Mouse (Mus musculus) liver, embryonic 14.5 days (tissue): ENCODE data around the gene Psors1c2. TPM values are rescaled to one million over a fixed set of nuclear protein-coding genes. Genes with fewer than 3 reads are reported as not detected.

Source experiments
- ATAC-seq: fragments of 200-750 bp; cut with Nextera tagmentation; 2 replicates; pipeline ENCODE4 v1.8.0; 2017; ENCODE audit warnings: moderate number of reproducible peaks, mild to moderate bottlenecking, moderate library complexity; ENCODE audit not compliant: insufficient read depth
- DNase-seq, 3 experiments: peaks; one replicate each; pipeline ENCODE4 v3.0.0-alpha.2; 2012 to 2013; ENCODE audit warnings: low read depth in 3 of 3, low spot score in 3 of 3
- H3K27ac ChIP-seq: fragments of 300-500 bp; sonication (generic); 2 replicates; pipeline ENCODE4 v1.5.1; 2014; ENCODE audit warnings: moderate library complexity, mild to moderate bottlenecking, control low read depth, inconsistent platforms
- H3K27me3 ChIP-seq: fragments of 300-500 bp; sonication (generic); 2 replicates; pipeline ENCODE4 v1.6.1; 2014; ENCODE audit warnings: mild to moderate bottlenecking, low read length, moderate library complexity; ENCODE audit not compliant: control insufficient read depth, insufficient read depth
- H3K36me3 ChIP-seq: fragments of 300-500 bp; sonication (generic); replicated peaks from 2 replicates; pipeline ENCODE4 v1.6.1; 2014; ENCODE audit warnings: low read depth; ENCODE audit not compliant: control insufficient read depth, insufficient read depth
- H3K4me1 ChIP-seq, 2 experiments: fragments of 200-500 bp in 1 of 2; fragments of 300-500 bp in 1 of 2; sonication (generic) in 1 of 2; replicated peaks; 2 replicates each; pipeline ENCODE4 v1.6.1; 2012 to 2014; ENCODE audit warnings: antibody characterized with exemption in 1 of 2, inconsistent platforms in 1 of 2, low read length in 1 of 2; ENCODE audit not compliant: control insufficient read depth in 2 of 2, insufficient read depth in 2 of 2
- H3K4me2 ChIP-seq: fragments of 300-500 bp; sonication (generic); 2 replicates; pipeline ENCODE4 v1.6.1; 2014; ENCODE audit warnings: low read depth, mild to moderate bottlenecking, control low read depth, moderate library complexity
- H3K4me3 ChIP-seq, 2 experiments: fragments of 200-500 bp in 1 of 2; fragments of 300-500 bp in 1 of 2; sonication (generic) in 1 of 2; 2 replicates each; pipeline ENCODE4 v1.5.1; 2012 to 2014; ENCODE audit warnings: low read depth in 2 of 2, low read length in 2 of 2, mild to moderate bottlenecking in 2 of 2, control low read depth in 1 of 2, inconsistent platforms in 1 of 2, moderate library complexity in 1 of 2; ENCODE audit not compliant: insufficient read depth in 1 of 2
- H3K9ac ChIP-seq: fragments of 300-500 bp; sonication (generic); replicated peaks from 2 replicates; pipeline ENCODE4 v1.6.1; 2014; ENCODE audit warnings: mild to moderate bottlenecking, control low read depth, moderate library complexity
- H3K9me3 ChIP-seq: fragments of 300-500 bp; sonication (generic); 2 replicates; pipeline ENCODE4 v1.6.1; 2016; ENCODE audit warnings: low read length, mixed read lengths; ENCODE audit not compliant: control insufficient read depth
- CTCF ChIP-seq: IDR thresholded peaks from 2 replicates; pipeline ENCODE4 v1.5.1; 2016; ENCODE audit warnings: antibody characterized with exemption, low read depth, control low read depth
- EP300 ChIP-seq: IDR thresholded peaks from 2 replicates; pipeline ENCODE4 v1.6.1; 2016; ENCODE audit warnings: antibody characterized with exemption, low read depth
- WGBS: fragments of 180-500 bp; shearing (Covaris S2); extraction: QIAGEN DNeasy Blood & Tissue Kit; methylation state at CpG from one replicate; pipeline ENCODE4 v1.1.7; 2014; ENCODE audit not compliant: insufficient replicate concordance; 5-methylcytosine and 5-hydroxymethylcytosine counted together
- polyA plus RNA-seq, 2 experiments: library from polyadenylated mRNA; depleted of rRNA in 1 of 2; stranded (reverse) in 1 of 2; unstranded in 1 of 2; fragments of >200 nt; fragmentation: Nextera tagmentation in 1 of 2; extraction: Ambion mirVana in 1 of 2; gene quantifications; 2 replicates each; pipeline versions ENCODE4 v1.2.1 to v1.2.3; 2012 to 2014

Gene Psors1c2
- polyA plus RNA-seq, 2 experiments, result 0.09 TPM; not detected in 1

GRCm38 (mm10) chr17:35578211-35578610, 45.2 kb downstream of the Psors1c2 start:
- TF ChIP-seq CTCF (peak; percentile 100), EP300 (no peak)
- H3K9me3 ChIP-seq, result no peaks in the 10 kb centered on the region
- no peaks in the 10 kb centered on the region for H3K27me3 ChIP-seq
- H3K9ac ChIP-seq, result no peak overlapping the region
- DNase-seq (peak; percentile 73 to 76 (median 75)), ATAC-seq (no peak)
- WGBS, result 16% methylated on average over 6 of the region's 6 CpGs
- H3K36me3 ChIP-seq, result no peaks in the 10 kb centered on the region
- H3K4me1 ChIP-seq, result no peaks in the 10 kb centered on the region
- H3K27ac ChIP-seq, result no peak overlapping the region
- no peak overlapping the region for H3K4me2 ChIP-seq
- no peak overlapping the region for H3K4me3 ChIP-seq

DNA sequence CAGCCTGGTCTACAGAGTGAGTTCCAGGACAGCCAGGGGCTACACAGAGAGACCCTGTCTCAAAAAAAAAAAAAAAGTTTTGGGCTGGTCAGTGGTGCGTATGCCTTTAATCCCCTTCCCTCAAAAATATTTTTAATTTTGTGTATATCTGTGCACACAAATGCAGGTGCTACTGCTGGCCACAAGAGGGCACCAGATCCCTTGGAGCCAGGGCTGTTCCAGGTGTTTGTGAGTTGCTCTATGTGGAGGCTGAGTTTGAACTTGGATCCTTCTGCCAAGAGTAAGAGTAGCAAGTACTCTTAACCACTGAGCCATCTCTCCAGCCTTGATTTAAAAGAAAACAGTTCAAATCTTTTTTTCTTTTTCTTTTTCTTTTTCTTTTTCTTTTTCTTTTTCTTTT, 49.9 kb downstream of the Psors1c2 start:
- TF ChIP-seq CTCF, result peak; percentile 80
- TF ChIP-seq EP300, result no peak
- 78% methylated on average over 1 of the region's 1 CpGs for WGBS
- H3K36me3 ChIP-seq, result no peaks in the 10 kb centered on the region
- no peak overlapping the region for H3K9ac ChIP-seq
- H3K4me3 ChIP-seq, result no peak overlapping the region
- ATAC-seq (no peak), DNase-seq (no peak)
- H3K27me3 ChIP-seq, result no peaks in the 10 kb centered on the region
- no peaks in the 10 kb centered on the region; the same call in 1 of the 2 replicates for H3K9me3 ChIP-seq
- no peaks in the 10 kb centered on the region for H3K4me1 ChIP-seq
- no peak overlapping the region for H3K27ac ChIP-seq
- H3K4me2 ChIP-seq, result no peak overlapping the region

Other genes with a start within 250 kb of the Psors1c2 start
- gene H2-Q1, start 212.8 kb upstream of the Psors1c2 start, polyA plus RNA-seq (2012; rRNA removed), result 0.50 and 0.56 TPM in 2 replicates
- 0.58 and 1.2 TPM in 2 replicates for gene H2-Q1, start 212.8 kb upstream of the Psors1c2 start, polyA plus RNA-seq (2014; fragmentation: Nextera tagmentation; extraction: Ambion mirVana)
- 0.57 and 0.82 TPM in 2 replicates for gene H2-Q2, start 191.0 kb upstream of the Psors1c2 start, polyA plus RNA-seq (2012; rRNA removed)
- 1.8 and 1.9 TPM in 2 replicates for gene H2-Q2, start 191.0 kb upstream of the Psors1c2 start, polyA plus RNA-seq (2014; fragmentation: Nextera tagmentation; extraction: Ambion mirVana)
- 5.4 TPM in 2 replicates for gene H2-Q4, start 153.6 kb upstream of the Psors1c2 start, polyA plus RNA-seq (2012; rRNA removed)
- gene H2-Q4, start 153.6 kb upstream of the Psors1c2 start, polyA plus RNA-seq (2014; fragmentation: Nextera tagmentation; extraction: Ambion mirVana), result 1.2 and 1.3 TPM in 2 replicates
- gene H2-Q6, start 108.4 kb upstream of the Psors1c2 start, polyA plus RNA-seq (2012; rRNA removed), result 10.3 and 11.2 TPM in 2 replicates
- 7.6 and 11.1 TPM in 2 replicates for gene H2-Q6, start 108.4 kb upstream of the Psors1c2 start, polyA plus RNA-seq (2014; fragmentation: Nextera tagmentation; extraction: Ambion mirVana)
- 21.8 and 24.4 TPM in 2 replicates for gene H2-Q7, start 94.0 kb upstream of the Psors1c2 start, polyA plus RNA-seq (2012; rRNA removed)
- 19.0 and 20.7 TPM in 2 replicates for gene H2-Q7, start 94.0 kb upstream of the Psors1c2 start, polyA plus RNA-seq (2014; fragmentation: Nextera tagmentation; extraction: Ambion mirVana)
- 119 and 136 TPM in 2 replicates for gene H2-Q10, start 63.1 kb upstream of the Psors1c2 start, polyA plus RNA-seq (2012; rRNA removed)
- gene H2-Q10, start 63.1 kb upstream of the Psors1c2 start, polyA plus RNA-seq (2014; fragmentation: Nextera tagmentation; extraction: Ambion mirVana), result 195 and 206 TPM in 2 replicates
- gene Pou5f1, start 27.2 kb upstream of the Psors1c2 start, polyA plus RNA-seq (2012; rRNA removed), result not detected in 2 replicates
- gene Pou5f1, start 27.2 kb upstream of the Psors1c2 start, polyA plus RNA-seq (2014; fragmentation: Nextera tagmentation; extraction: Ambion mirVana), result not detected in 2 replicates
- gene Tcf19, start 16.4 kb upstream of the Psors1c2 start, polyA plus RNA-seq (2012; rRNA removed), result 30.0 and 30.5 TPM in 2 replicates
- 46.0 and 46.2 TPM in 2 replicates for gene Tcf19, start 16.4 kb upstream of the Psors1c2 start, polyA plus RNA-seq (2014; fragmentation: Nextera tagmentation; extraction: Ambion mirVana)
- gene Cchcr1, start 16.1 kb upstream of the Psors1c2 start, polyA plus RNA-seq (2012; rRNA removed), result 7.5 and 9.4 TPM in 2 replicates
- 3.8 and 4.9 TPM in 2 replicates for gene Cchcr1, start 16.1 kb upstream of the Psors1c2 start, polyA plus RNA-seq (2014; fragmentation: Nextera tagmentation; extraction: Ambion mirVana)
- not detected in 2 replicates for gene Cdsn, start 18.9 kb downstream of the Psors1c2 start, polyA plus RNA-seq (2012; rRNA removed)
- not detected in 2 replicates for gene Cdsn, start 18.9 kb downstream of the Psors1c2 start, polyA plus RNA-seq (2014; fragmentation: Nextera tagmentation; extraction: Ambion mirVana)
- gene 2300002M23Rik, start 34.2 kb downstream of the Psors1c2 start, polyA plus RNA-seq (2012; rRNA removed), result not detected in 2 replicates
- not detected in 2 replicates for gene 2300002M23Rik, start 34.2 kb downstream of the Psors1c2 start, polyA plus RNA-seq (2014; fragmentation: Nextera tagmentation; extraction: Ambion mirVana)
- gene Sfta2, start 68.3 kb downstream of the Psors1c2 start, polyA plus RNA-seq (2012; rRNA removed), result not detected in 2 replicates
- not detected in 2 replicates for gene Sfta2, start 68.3 kb downstream of the Psors1c2 start, polyA plus RNA-seq (2014; fragmentation: Nextera tagmentation; extraction: Ambion mirVana)
- gene Gm9573, start 93.4 kb downstream of the Psors1c2 start, polyA plus RNA-seq (2012; rRNA removed), result not detected in 2 replicates
- not detected in 2 replicates for gene Gm9573, start 93.4 kb downstream of the Psors1c2 start, polyA plus RNA-seq (2014; fragmentation: Nextera tagmentation; extraction: Ambion mirVana)
- gene Mucl3, start 110.5 kb downstream of the Psors1c2 start, polyA plus RNA-seq (2012; rRNA removed), result 0.02 TPM in 1 of 2 replicates, not detected in the other
- not detected in 2 replicates for gene Mucl3, start 110.5 kb downstream of the Psors1c2 start, polyA plus RNA-seq (2014; fragmentation: Nextera tagmentation; extraction: Ambion mirVana)
- 7.1 and 7.8 TPM in 2 replicates for gene Vars2, start 134.4 kb downstream of the Psors1c2 start, polyA plus RNA-seq (2012; rRNA removed)
- gene Vars2, start 134.4 kb downstream of the Psors1c2 start, polyA plus RNA-seq (2014; fragmentation: Nextera tagmentation; extraction: Ambion mirVana), result 4.0 and 5.8 TPM in 2 replicates
- gene Gtf2h4, start 140.5 kb downstream of the Psors1c2 start, polyA plus RNA-seq (2012; rRNA removed), result 17.8 and 18.0 TPM in 2 replicates
- 23.1 and 26.8 TPM in 2 replicates for gene Gtf2h4, start 140.5 kb downstream of the Psors1c2 start, polyA plus RNA-seq (2014; fragmentation: Nextera tagmentation; extraction: Ambion mirVana)
- gene Ddr1, start 171.4 kb downstream of the Psors1c2 start, polyA plus RNA-seq (2012; rRNA removed), result 1.1 TPM in 2 replicates
- 1.6 and 1.7 TPM in 2 replicates for gene Ddr1, start 171.4 kb downstream of the Psors1c2 start, polyA plus RNA-seq (2014; fragmentation: Nextera tagmentation; extraction: Ambion mirVana)